Mouse (Mus musculus) gonadal fat pad, adult 2 months (tissue): Measurements from ENCODE around the gene Selenom. TPM values are rescaled to one million over a fixed set of nuclear protein-coding genes. Genes with fewer than 3 reads are reported as not detected.
A peak's percentile ranks its signal among the peaks of the same experiment; 100 is the strongest.

Experiments
- DNase-seq: peaks from one replicate; pipeline ENCODE4 v3.0.0-alpha.2; 2012; ENCODE audit warnings: low read depth
- polyA plus RNA-seq: library from polyadenylated mRNA; depleted of rRNA; stranded (reverse); fragments of >200 nt; gene quantifications from 2 replicates; pipeline ENCODE4 v1.2.3, GENCODE M21; 2012; rRNA removed

Selenom gene
- polyA plus RNA-seq, 1 experiment = 93.3 TPM

GRCm38 (mm10) chr11:3547969-3548368, 33.5 kb downstream of the Selenom start:
- no peak for DNase-seq

GRCm38 (mm10) chr11:3548564-3549295, 34.2 kb downstream of the Selenom start:
- no peak for DNase-seq

- DNase-seq = no peak
These were observed 35.3 kb downstream of the Selenom start for GRCm38 (mm10) chr11:3549791-3550190.

- DNase-seq = peak; percentile 87
These were observed 40.5 kb downstream of the Selenom start for GRCm38 (mm10) chr11:3554976-3555375.

GRCm38 (mm10) chr11:3557852-3558251, 43.4 kb downstream of the Selenom start:
- DNase-seq = no peak

- no peak for DNase-seq
These were observed 45.7 kb downstream of the Selenom start for GRCm38 (mm10) chr11:3560202-3560601.

- no peak for DNase-seq
These were observed 49.4 kb downstream of the Selenom start for GRCm38 (mm10) chr11:3563853-3564252.

- DNase-seq = no peak
These were observed 50.0 kb downstream of the Selenom start for GRCm38 (mm10) chr11:3564451-3564850.

- DNase-seq = no peak
These were observed 51.5 kb downstream of the Selenom start for GRCm38 (mm10) chr11:3566018-3566417.

Other genes with a start within 250 kb of the Selenom start
- gene Drg1, start 248.3 kb upstream of the Selenom start, polyA plus RNA-seq = 27.0 and 30.3 TPM in 2 replicates
- 43.8 and 57.4 TPM in 2 replicates for gene Patz1, start 225.8 kb upstream of the Selenom start, polyA plus RNA-seq
- 18.2 and 24.5 TPM in 2 replicates for gene Pik3ip1, start 184.3 kb upstream of the Selenom start, polyA plus RNA-seq
- 71.3 and 75.6 TPM in 2 replicates for gene Limk2, start 105.5 kb upstream of the Selenom start, polyA plus RNA-seq
- 39.3 and 39.5 TPM in 2 replicates for gene Rnf185, start 62.3 kb upstream of the Selenom start, polyA plus RNA-seq
- gene Pla2g3, start 26.4 kb upstream of the Selenom start, polyA plus RNA-seq = 0.27 and 0.41 TPM in 2 replicates
- 1.3 and 2.0 TPM in 2 replicates for gene Inpp5j, start 9.9 kb upstream of the Selenom start, polyA plus RNA-seq
- 22.5 and 44.5 TPM in 2 replicates for gene Smtn, start 25.9 kb downstream of the Selenom start, polyA plus RNA-seq
- 9.0 and 10.1 TPM in 2 replicates for gene Morc2a, start 134.5 kb downstream of the Selenom start, polyA plus RNA-seq